Mouse (Mus musculus) megakaryocyte-erythroid progenitor cell, adult 5 weeks (primary cell): ENCODE results near the gene Ankrd42. TPM values are rescaled to one million over a fixed set of nuclear protein-coding genes. Genes with fewer than 3 reads are reported as not detected.

Experiments used
- polyA plus RNA-seq: library from polyadenylated mRNA; stranded (reverse); fragments of >175 nt; gene quantifications from 2 replicates; pipeline ENCODE4 v1.2.3, GENCODE M21; 2012

The Ankrd42 gene
- polyA plus RNA-seq: 0.17 and 0.37 TPM in 2 replicates

GRCm38 (mm10) chr7:92637021-92637625, at the start of gene Ankrd42:
Gene Ankrd42 (minus strand): TSS chr7:92637142.

GRCm38 (mm10) chr7:92669507-92670471, 32.8 kb upstream of the Ankrd42 start, which contains the start of gene Pcf11:
Gene Pcf11 (minus strand): TSS chr7:92669934.

GRCm38 (mm10) chr7:92560986-92561876, 75.7 kb downstream of the Ankrd42 start, which contains the start of gene Ccdc90b:
Gene Ccdc90b (plus strand): TSS chr7:92561149.

Other genes with a start within 250 kb of the Ankrd42 start
- 13.9 and 16.1 TPM in 2 replicates for gene Ccdc90b, start 76.0 kb downstream of the Ankrd42 start, polyA plus RNA-seq
- gene Pcf11, start 32.8 kb upstream of the Ankrd42 start, polyA plus RNA-seq: 87.6 and 96.2 TPM in 2 replicates
- gene Rab30, start 104.5 kb upstream of the Ankrd42 start, polyA plus RNA-seq: not detected in 2 replicates
- gene Ddias, start 237.1 kb upstream of the Ankrd42 start, polyA plus RNA-seq: 8.3 and 9.6 TPM in 2 replicates
- 109 and 145 TPM in 2 replicates for gene Prcp, start 237.3 kb upstream of the Ankrd42 start, polyA plus RNA-seq